Comparison of ENCODE assay signal across 15 mouse cellular contexts in genomic region chr2:47822746-47823271, GRCm38 (mm10).
A peak's percentile ranks its signal among the peaks of the same experiment; 100 is the strongest.
DNase-seq lines count a peak whose midpoint lies in the region; ATAC-seq and TF ChIP-seq lines count a peak whose summit lies in the region.
"Had no signal": no experiment of that assay in that cellular context is flagged by ENCODE, and none has a peak within 500 bp of the region (broad histone marks: within the 10 kb centered on the region; RNA-seq: fewer than 3 reads in every experiment).

No protein-coding gene starts in this region.

- ATAC-seq in lung, postnatal 0 days: no peak
- ATAC-seq in midbrain, embryonic 16.5 days: no peak
- ATAC-seq: forebrain, embryonic 13.5 days; Patski had no signal

- H3K4me3 ChIP-seq in lung, postnatal 0 days (ENCODE audit: low read depth, low read length): no peak overlapping the region
- no peak overlapping the region for H3K4me3 ChIP-seq in midbrain, embryonic 16.5 days (ENCODE audit: low read depth, low read length)
- H3K4me3 ChIP-seq: forebrain, embryonic 13.5 days; heart, embryonic 10.5 days; hindbrain, embryonic 15.5 days; liver, embryonic 13.5 days had no signal

- H3K9ac ChIP-seq in lung, postnatal 0 days (replicated peaks; ENCODE audit: low read depth): no peak overlapping the region
- no peak overlapping the region for H3K9ac ChIP-seq in midbrain, embryonic 16.5 days (ENCODE audit: low read depth, low read length)
- H3K9ac ChIP-seq: forebrain, embryonic 13.5 days; hindbrain, embryonic 15.5 days; liver, embryonic 13.5 days had no signal

- H3K4me2 ChIP-seq in lung, postnatal 0 days (replicated peaks; ENCODE audit: low read depth, low read length): no peak overlapping the region
- no peak overlapping the region for H3K4me2 ChIP-seq in midbrain, embryonic 16.5 days (ENCODE audit: low read length)
- H3K4me2 ChIP-seq: forebrain, embryonic 13.5 days; hindbrain, embryonic 15.5 days; liver, embryonic 13.5 days; midbrain, embryonic 11.5 days had no signal

- H3K9me3 ChIP-seq in lung, postnatal 0 days (ENCODE audit: low read length): no peaks in the 10 kb centered on the region
- H3K9me3 ChIP-seq in midbrain, embryonic 16.5 days (replicated peaks; ENCODE audit: control insufficient read depth, low read length, poor library complexity, severe bottlenecking): no peaks in the 10 kb centered on the region
- H3K9me3 ChIP-seq: forebrain, embryonic 13.5 days; heart, embryonic 10.5 days; hindbrain, embryonic 15.5 days; liver, embryonic 13.5 days had no signal

- 47% methylated on average over 2 of the region's 2 CpGs for WGBS in lung, postnatal 0 days
- 75% methylated on average over 2 of the region's 2 CpGs for WGBS in midbrain, embryonic 16.5 days

- intact Hi-C loops in heart, postnatal 10 days (cut with DNase I): no loop called here
- intact Hi-C loops in heart, postnatal 14 days (cut with DNase I): no loop called here

- no peak for TF ChIP-seq CTCF in lung, postnatal 0 days (IDR thresholded peaks at IDR 0.05)

- no peak overlapping the region for H3K27ac ChIP-seq in lung, postnatal 0 days (ENCODE audit: low read length)
- H3K27ac ChIP-seq in midbrain, embryonic 16.5 days (ENCODE audit: low read length): no peak overlapping the region
- H3K27ac ChIP-seq: forebrain, embryonic 13.5 days; heart, embryonic 10.5 days; hindbrain, embryonic 15.5 days; kidney, postnatal 0 days; liver, embryonic 13.5 days had no signal

- H3K4me1 ChIP-seq in lung, postnatal 0 days (ENCODE audit: insufficient read depth, low read depth, low read length): no peaks in the 10 kb centered on the region
- H3K4me1 ChIP-seq in midbrain, embryonic 16.5 days (ENCODE audit: control insufficient read depth, insufficient read depth, low read length): no peaks in the 10 kb centered on the region
- H3K4me1 ChIP-seq: forebrain, embryonic 13.5 days; heart, embryonic 10.5 days; hindbrain, embryonic 15.5 days; liver, embryonic 13.5 days had no signal

- H3K27me3 ChIP-seq in lung, postnatal 0 days (replicated peaks; ENCODE audit: insufficient read depth, low read length): no peaks in the 10 kb centered on the region
- no peaks in the 10 kb centered on the region for H3K27me3 ChIP-seq in midbrain, embryonic 16.5 days (ENCODE audit: control insufficient read depth, insufficient read depth, low read depth, low read length)
- H3K27me3 ChIP-seq: forebrain, embryonic 13.5 days; hindbrain, embryonic 15.5 days; liver, embryonic 13.5 days; Patski had no signal

- no peaks in the 10 kb centered on the region for H3K36me3 ChIP-seq in lung, postnatal 0 days (ENCODE audit: insufficient read depth, low read length)
- H3K36me3 ChIP-seq in midbrain, embryonic 16.5 days (ENCODE audit: control insufficient read depth, insufficient read depth, low read length): no peaks in the 10 kb centered on the region
- H3K36me3 ChIP-seq: heart, embryonic 10.5 days; hindbrain, embryonic 15.5 days; liver, embryonic 13.5 days had no signal

- DNase-seq in heart, postnatal 10 days: peak; percentile 0 to 1
- DNase-seq in heart, postnatal 14 days: no peak
- DNase-seq in brain, adult 2 months (ENCODE audit: low read depth, low spot score): peak; percentile 73
- peak; percentile 25 to 75 for DNase-seq in frontal cortex, postnatal 36 days (ENCODE audit: low spot score in 2 of 2)
- DNase-seq in lung, postnatal 0 days (ENCODE audit: low spot score): peak; percentile 16
- no peak for DNase-seq in adrenal gland, postnatal 10 days
- DNase-seq: cerebellum, adult 8-10 months; liver, embryonic 13.5 days had no signal

- no peak for TF ChIP-seq EP300 in lung, postnatal 0 days (IDR thresholded peaks at IDR 0.05)

Comparison
In these comparisons a context has a peak if more than half of its experiments do, and no peak if none do; other contexts are left out.
1. DNase-seq: peak in heart, postnatal 10 days (2 of 2), brain, adult 2 months (single experiment), frontal cortex, postnatal 36 days (2 of 2) and lung, postnatal 0 days (single experiment); none in heart, postnatal 14 days (0 of 2) and adrenal gland, postnatal 10 days (single experiment).